In the genomic region with DNA sequence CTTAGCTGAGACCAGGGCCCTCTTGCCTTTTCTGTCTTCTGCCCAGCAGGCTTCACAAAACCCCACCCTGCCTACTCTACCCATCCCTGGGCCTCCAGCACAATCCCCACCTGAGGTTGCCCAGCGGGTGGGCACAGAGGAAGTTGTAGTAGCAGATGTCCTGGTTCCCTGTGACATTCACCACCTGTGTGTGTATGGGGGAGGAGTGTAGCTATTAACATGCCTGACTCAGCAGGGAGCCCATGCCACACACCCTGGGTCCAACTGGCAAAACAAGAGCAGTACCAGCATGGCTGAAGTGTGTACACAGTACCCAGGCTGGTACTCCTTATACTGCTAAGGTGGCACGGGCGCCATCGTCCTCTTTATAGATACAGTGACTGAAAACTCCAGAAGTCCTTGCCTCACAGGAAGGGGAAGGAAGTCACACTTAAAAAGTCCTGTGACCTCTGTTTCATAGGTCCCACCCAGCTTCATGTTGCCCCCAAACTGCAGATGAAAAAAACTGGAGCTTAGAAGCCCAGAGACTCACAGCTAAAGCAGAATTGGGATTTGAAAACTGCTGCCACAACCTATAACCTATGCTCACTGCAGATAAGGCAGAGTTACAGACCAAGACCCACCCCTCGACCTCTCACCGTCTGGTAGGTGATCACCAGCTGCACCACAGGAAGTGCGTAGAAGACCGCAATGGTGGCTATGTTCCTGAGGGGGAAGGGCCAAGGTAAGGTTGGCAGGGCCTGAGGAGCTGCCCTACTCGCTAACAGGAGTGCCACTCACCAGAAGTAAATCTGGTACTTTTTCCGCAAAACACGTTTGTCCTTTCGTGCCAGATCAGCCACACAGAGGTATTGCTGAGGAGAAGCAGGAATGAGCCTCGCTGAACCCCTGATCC, we compare ENCODE assay signal across 13 mouse cellular contexts. TPM values are rescaled to one million over a fixed set of nuclear protein-coding genes. Genes with fewer than 3 reads are reported as not detected.
A peak's percentile ranks its signal among the peaks of the same experiment; 100 is the strongest.
DNase-seq lines count a peak whose midpoint lies in the region; ATAC-seq and TF ChIP-seq lines count a peak whose summit lies in the region.
"Had no signal": no experiment of that assay in that cellular context is flagged by ENCODE, and none has a peak within 500 bp of the region (broad histone marks: within the 10 kb centered on the region; RNA-seq: fewer than 3 reads in every experiment).

No protein-coding gene starts in this region.

- H3K36me3 ChIP-seq in spleen, adult 2 months (ENCODE audit: control insufficient read depth, insufficient read depth, low read length) = peaks cover 42% of the 10 kb centered on the region
- H3K36me3 ChIP-seq in stomach, postnatal 0 days (ENCODE audit: control insufficient read depth, insufficient read depth, low read length) = peaks cover 51% of the 10 kb centered on the region

- peak overlapping the region; percentile 23; the same call in 1 of the 2 replicates for H3K4me3 ChIP-seq in spleen, adult 2 months (ENCODE audit: extremely low read depth, insufficient read depth, insufficient read length)
- H3K4me3 ChIP-seq in stomach, postnatal 0 days (ENCODE audit: low read depth, low read length) = no peak overlapping the region
- H3K4me3 ChIP-seq: hindbrain, embryonic 13.5 days; limb, embryonic 13.5 days; midbrain, embryonic 10.5 days had no signal

- H3K27me3 ChIP-seq in spleen, adult 2 months (ENCODE audit: control insufficient read depth, insufficient read depth, low read length) = no peaks in the 10 kb centered on the region
- H3K27me3 ChIP-seq in stomach, postnatal 0 days (ENCODE audit: control insufficient read depth, insufficient read depth, low read length) = no peaks in the 10 kb centered on the region
- H3K27me3 ChIP-seq: hindbrain, embryonic 13.5 days; limb, embryonic 13.5 days had no signal

- TF ChIP-seq POLR2A in spleen, adult 2 months (IDR thresholded peaks at IDR 0.05; ENCODE audit: low read depth, low read length) = peak; percentile 53

- H3K4me1 ChIP-seq in spleen, adult 2 months (ENCODE audit: control insufficient read depth, insufficient read depth, insufficient read length) = peaks cover 25% of the 10 kb centered on the region
- no peaks in the 10 kb centered on the region for H3K4me1 ChIP-seq in stomach, postnatal 0 days (replicated peaks; ENCODE audit: control insufficient read depth, insufficient read depth)
- H3K4me1 ChIP-seq: hindbrain, embryonic 13.5 days; limb, embryonic 13.5 days; midbrain, embryonic 10.5 days had no signal

- peak overlapping the region; percentile 93 for H3K27ac ChIP-seq in spleen, adult 2 months (ENCODE audit: insufficient read depth, low read length)
- H3K27ac ChIP-seq in stomach, postnatal 0 days (replicated peaks) = no peak overlapping the region
- H3K27ac ChIP-seq: hindbrain, embryonic 13.5 days; limb, embryonic 13.5 days; midbrain, embryonic 10.5 days had no signal

- no peak overlapping the region for H3K9ac ChIP-seq in stomach, postnatal 0 days (ENCODE audit: low read length)
- H3K9ac ChIP-seq: hindbrain, embryonic 13.5 days; limb, embryonic 13.5 days had no signal

- ATAC-seq in hematopoietic stem cell, adult 5-6 weeks (replicated peaks in 1 of 2; ENCODE audit: insufficient read depth in 1 of 2, low FRiP score in 2 of 2, low TSS enrichment in 1 of 2, low read depth in 1 of 2, poor library complexity in 2 of 2, severe bottlenecking in 2 of 2) = peak; percentile 81 to 87
- no peak for ATAC-seq in stomach, postnatal 0 days (ENCODE audit: low FRiP score, low TSS enrichment)

- no peak overlapping the region for H3K4me2 ChIP-seq in stomach, postnatal 0 days (replicated peaks; ENCODE audit: low read depth)
- H3K4me2 ChIP-seq: hindbrain, embryonic 13.5 days; limb, embryonic 13.5 days had no signal

- TF ChIP-seq CTCF in spleen, adult 2 months (IDR thresholded peaks at IDR 0.05; ENCODE audit: extremely low read depth, insufficient read depth, insufficient read length, insufficient replicate concordance) = no peak
- no peak for TF ChIP-seq CTCF in stomach, postnatal 0 days (IDR thresholded peaks at IDR 0.05; ENCODE audit: low read depth)

- no peak for TF ChIP-seq EP300 in stomach, postnatal 0 days (optimal IDR thresholded peaks at IDR 0.05)

- intact Hi-C loops in left cerebral cortex, postnatal 25 days (cut with DNase I) = no loop called here

- DNase-seq in 416B (ENCODE audit: low read depth) = peak; percentile 46
- DNase-seq in CD8-positive naive resting alpha-beta T cell, adult 2 months (ENCODE audit: low read depth in 2 of 2, low spot score in 2 of 2) = peak; percentile 89 to 94
- peak; percentile 75 to 91 for DNase-seq in spleen, adult 2 months (ENCODE audit: low read depth in 1 of 2, low spot score in 2 of 2)
- no peak for DNase-seq in frontal cortex, adult 2 months (ENCODE audit: extremely low spot score in 1 of 2, low spot score in 1 of 2)
- DNase-seq in right cerebral cortex, adult 2 months (ENCODE audit: low spot score in 2 of 2) = no peak
- no peak for DNase-seq in left cerebral cortex, postnatal 25 days (ENCODE audit: low spot score in 2 of 2)
- no peak for DNase-seq in stomach, postnatal 0 days (ENCODE audit: low spot score)
- DNase-seq: adrenal gland, postnatal 25 days; kidney, postnatal 36 days had no signal

- WGBS in spleen, adult 2 months = 13% methylated on average over 13 of the region's 13 CpGs
- 82% methylated on average over 13 of the region's 13 CpGs for WGBS in stomach, postnatal 0 days

- no peaks in the 10 kb centered on the region for H3K9me3 ChIP-seq in stomach, postnatal 0 days (ENCODE audit: control insufficient read depth, low read length)
- H3K9me3 ChIP-seq: hindbrain, embryonic 13.5 days; limb, embryonic 13.5 days; midbrain, embryonic 10.5 days had no signal

RNA-seq across cellular contexts. Expression of a gene that starts 8.9 kb away (rescaled TPM):
- total RNA-seq in hematopoietic stem cell, adult 5-6 weeks (2017) = not detected in 2 replicates
- polyA plus RNA-seq in spleen, adult 2 months (2012; rRNA removed) = 103 and 140 TPM in 2 replicates
- polyA plus RNA-seq in frontal cortex, adult 2 months (2012; rRNA removed) = 15.4 and 21.4 TPM in 2 replicates
- 10 to 100 TPM in 1 of 2 experiments, 1 to 10 TPM in 1; 9.3 to 12.7 TPM for total RNA-seq in left cerebral cortex, postnatal 25 days (2021)
- polyA plus RNA-seq in stomach, postnatal 0 days (2015; fragmentation: Nextera tagmentation; extraction: Ambion mirVana) = 881 and 1,168 TPM in 2 replicates

RNA-seq across cellular contexts. Expression of a gene that starts 10.3 kb away (rescaled TPM):
- total RNA-seq in hematopoietic stem cell, adult 5-6 weeks (2017) = 33.7 and 45.8 TPM in 2 replicates
- 322 and 583 TPM in 2 replicates for polyA plus RNA-seq in spleen, adult 2 months (2012; rRNA removed)
- polyA plus RNA-seq in frontal cortex, adult 2 months (2012; rRNA removed) = 103 and 112 TPM in 2 replicates
- total RNA-seq in left cerebral cortex, postnatal 25 days (2021) = 10 to 100 TPM; 85.2 to 91.7 TPM
- polyA plus RNA-seq in stomach, postnatal 0 days (2015; fragmentation: Nextera tagmentation; extraction: Ambion mirVana) = 41.0 and 46.1 TPM in 2 replicates

RNA-seq across cellular contexts. Expression of a gene that starts 38.0 kb away (rescaled TPM):
- 34.0 and 64.6 TPM in 2 replicates for total RNA-seq in hematopoietic stem cell, adult 5-6 weeks (2017)
- 7.7 and 9.6 TPM in 2 replicates for polyA plus RNA-seq in spleen, adult 2 months (2012; rRNA removed)
- 43.9 and 47.3 TPM in 2 replicates for polyA plus RNA-seq in frontal cortex, adult 2 months (2012; rRNA removed)
- 10 to 100 TPM; 70.9 to 77.5 TPM for total RNA-seq in left cerebral cortex, postnatal 25 days (2021)
- 18.9 and 22.3 TPM in 2 replicates for polyA plus RNA-seq in stomach, postnatal 0 days (2015; fragmentation: Nextera tagmentation; extraction: Ambion mirVana)

RNA-seq across cellular contexts. Expression of a gene that starts 38.5 kb away (rescaled TPM):
- 15.7 and 21.3 TPM in 2 replicates for total RNA-seq in hematopoietic stem cell, adult 5-6 weeks (2017)
- polyA plus RNA-seq in spleen, adult 2 months (2012; rRNA removed) = 23.8 and 28.9 TPM in 2 replicates
- 26.8 and 31.3 TPM in 2 replicates for polyA plus RNA-seq in frontal cortex, adult 2 months (2012; rRNA removed)
- 10 to 100 TPM; 22.3 to 25.0 TPM for total RNA-seq in left cerebral cortex, postnatal 25 days (2021)
- polyA plus RNA-seq in stomach, postnatal 0 days (2015; fragmentation: Nextera tagmentation; extraction: Ambion mirVana) = 17.8 and 19.7 TPM in 2 replicates

Comparison
In these comparisons a context has a peak if more than half of its experiments do, and no peak if none do; other contexts are left out.
1. DNase-seq: peak in 416B (single experiment), CD8-positive naive resting alpha-beta T cell, adult 2 months (2 of 2) and spleen, adult 2 months (2 of 2); none in frontal cortex, adult 2 months (0 of 2), right cerebral cortex, adult 2 months (0 of 2), left cerebral cortex, postnatal 25 days (0 of 2) and stomach, postnatal 0 days (single experiment).